Mouse (Mus musculus) ovary, postnatal 14 days (tissue): ENCODE data around the gene Ryr2.

Experiments
- DNase-seq: peaks from one replicate; pipeline ENCODE4 v3.0.0; 2022; ENCODE audit warnings: low spot score

Ryr2 gene

DNA sequence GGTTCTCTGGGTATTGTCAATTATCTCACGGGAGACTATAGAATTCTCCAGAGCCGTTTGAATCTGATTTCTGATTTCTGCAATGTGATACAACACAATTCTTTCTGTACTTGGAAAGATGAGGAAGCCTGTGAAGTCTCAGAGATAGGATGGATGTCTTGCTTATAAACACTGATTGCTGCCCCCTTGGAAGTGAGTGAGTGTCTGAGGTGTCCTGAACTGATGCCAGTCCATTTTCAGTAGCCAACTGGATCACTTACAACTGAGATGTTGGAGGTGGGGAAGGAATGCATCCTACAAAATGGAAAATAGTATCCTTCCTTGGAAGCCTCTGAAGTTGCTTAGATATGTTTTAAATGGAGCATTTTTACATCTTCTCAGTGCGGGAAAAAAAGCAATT, 564.2 kb downstream of the Ryr2 start:
- no peak for DNase-seq

DNA sequence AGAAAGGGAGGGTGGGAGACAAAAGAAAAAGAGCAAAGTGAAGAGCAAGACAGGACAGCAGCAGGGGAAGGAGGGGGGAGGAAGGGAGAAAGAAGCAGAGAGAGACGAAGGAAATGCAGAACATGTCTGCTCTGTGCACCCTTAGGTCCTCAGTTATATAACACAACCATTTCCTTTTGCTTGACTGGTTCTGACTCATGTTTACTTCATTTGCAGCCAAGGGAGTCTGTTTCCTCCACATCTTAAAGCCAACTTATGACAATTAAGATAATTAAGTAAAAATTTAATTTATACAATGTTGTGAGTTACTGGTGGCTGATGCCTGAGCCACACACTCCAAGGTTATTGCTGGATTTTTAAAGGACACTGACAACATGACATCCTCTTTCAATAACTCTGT, 569.9 kb downstream of the Ryr2 start:
- no peak for DNase-seq

DNA sequence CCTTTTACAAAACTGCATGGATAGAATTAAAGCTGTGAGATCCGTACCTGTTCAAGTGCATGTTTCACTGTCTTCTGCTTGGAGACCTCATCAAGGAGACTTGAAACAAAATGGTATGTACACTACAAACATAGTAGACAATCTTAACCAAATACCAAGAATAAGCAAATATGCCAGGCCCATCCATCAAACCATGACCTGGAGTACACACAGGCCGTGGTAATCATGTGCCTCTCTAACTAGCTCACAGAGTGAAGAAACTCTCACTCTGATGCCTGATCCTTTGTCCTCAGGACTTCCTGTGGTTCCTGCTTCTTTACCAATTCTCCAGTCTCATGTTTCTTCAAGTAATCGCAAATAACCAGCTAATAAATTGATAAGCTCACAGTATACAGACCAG, 570.9 kb downstream of the Ryr2 start:
- no peak for DNase-seq

GRCm38 (mm10) chr13:11533265-11533664, 573.5 kb downstream of the Ryr2 start:
- DNase-seq: no peak

DNA sequence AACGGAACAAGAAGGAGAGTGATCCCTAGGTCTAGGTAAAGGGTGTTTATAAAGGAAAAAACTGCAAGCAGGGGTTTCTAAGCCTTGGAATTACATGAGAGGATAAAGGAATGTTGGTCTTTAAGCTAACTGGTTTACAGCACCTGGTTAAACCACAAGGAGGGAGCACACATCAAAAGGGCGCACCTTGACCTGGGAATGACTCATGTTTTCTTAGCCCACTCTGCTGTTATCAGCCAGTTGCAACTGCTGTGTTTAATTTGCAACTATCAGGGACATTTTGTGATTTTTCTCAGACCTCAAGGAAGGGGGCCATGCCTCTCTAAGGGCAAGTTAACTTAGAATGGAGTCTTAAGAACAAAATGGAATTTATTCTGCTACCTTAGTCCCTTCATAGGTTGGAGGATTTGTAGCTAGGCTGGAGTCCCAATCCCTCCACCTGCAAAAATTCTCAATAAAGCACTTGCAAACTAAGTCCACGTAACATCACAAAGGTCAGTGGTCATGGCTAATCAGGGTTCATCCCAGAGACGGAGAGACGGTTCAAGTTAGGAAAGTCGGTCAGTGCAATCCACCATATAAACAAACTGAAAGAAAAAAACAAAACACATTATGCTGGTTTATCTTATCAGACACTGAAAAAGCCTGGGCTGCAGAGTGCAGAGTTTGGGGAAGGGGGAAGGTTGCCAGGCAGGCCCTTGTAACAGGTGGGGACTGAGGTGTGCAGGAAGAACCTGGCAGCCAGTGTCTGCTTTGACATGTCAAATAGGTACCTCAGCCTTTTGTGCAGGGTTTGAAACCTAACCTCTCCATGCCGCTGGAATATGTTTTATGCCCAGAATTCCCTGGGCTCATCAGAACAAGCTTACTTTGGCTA, 574.5 kb downstream of the Ryr2 start:
- DNase-seq: no peak

DNA sequence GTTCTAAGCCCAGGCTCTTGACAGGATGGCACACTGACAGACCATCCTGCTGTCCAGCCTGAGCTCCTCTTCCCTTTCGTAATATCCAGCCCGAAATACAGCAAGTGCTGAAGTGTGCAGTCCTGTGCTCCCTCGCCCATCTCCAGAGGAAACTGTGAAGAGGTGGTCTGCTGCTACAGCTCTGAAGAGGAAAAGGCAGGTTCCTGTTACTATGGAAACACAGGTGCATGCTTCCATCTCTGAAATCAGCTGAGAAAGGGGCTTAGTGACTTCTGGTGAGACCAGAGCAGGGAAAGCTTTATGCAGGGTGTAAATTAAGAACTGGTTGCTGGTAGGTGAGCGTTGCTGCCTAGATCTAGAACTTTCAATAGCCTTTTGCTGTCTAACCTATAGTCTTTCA, 583.1 kb downstream of the Ryr2 start:
- DNase-seq: no peak

DNA sequence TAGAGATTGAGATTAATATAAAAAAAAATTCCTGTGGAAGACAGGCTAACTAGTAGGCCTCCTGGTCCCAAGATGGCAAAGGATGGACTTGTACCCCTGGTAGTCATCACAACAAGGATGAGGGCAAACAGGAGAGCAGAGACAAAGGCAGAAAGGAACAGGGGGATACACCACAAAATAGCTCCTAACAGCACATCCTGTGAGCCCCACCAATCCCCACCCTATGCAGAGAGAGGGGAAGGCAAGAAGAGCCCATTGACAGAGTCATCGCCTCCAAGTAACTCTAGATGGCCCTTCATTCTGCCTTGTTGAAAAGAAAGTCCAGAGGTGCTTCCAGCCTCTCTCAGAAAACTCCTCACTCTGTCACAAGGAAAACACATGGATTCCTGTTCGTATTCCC, 586.0 kb downstream of the Ryr2 start:
- DNase-seq: no peak

DNA sequence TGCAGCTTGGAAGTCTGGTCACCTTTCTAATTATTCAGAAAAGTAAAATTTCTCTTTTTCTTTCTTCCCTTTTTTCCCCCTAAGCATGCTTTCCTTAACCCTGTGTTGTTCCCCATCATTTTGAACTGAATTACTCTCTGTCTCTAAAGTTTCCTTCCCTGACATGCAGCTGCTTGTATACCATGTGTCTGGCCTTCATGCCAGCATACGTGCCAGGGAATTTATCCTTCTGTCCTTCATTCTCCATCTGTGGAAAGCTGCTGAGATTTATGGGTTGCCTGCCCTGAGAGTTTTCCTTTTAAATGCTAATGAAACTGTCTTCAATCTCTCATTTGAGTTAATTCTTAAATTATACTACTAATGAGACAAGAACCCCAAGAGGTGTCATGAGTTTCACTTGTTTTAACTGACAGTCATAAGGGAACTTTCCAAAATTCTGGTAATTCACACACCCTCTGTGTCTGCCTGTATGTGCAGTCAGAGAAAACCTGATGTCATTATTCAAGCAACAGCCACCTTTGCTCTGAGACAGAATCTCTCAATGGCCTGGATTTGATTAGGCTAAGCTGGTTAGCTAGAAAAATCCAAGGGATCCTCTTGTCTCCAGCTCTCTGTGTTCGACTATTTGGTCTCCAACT, 595.1 kb downstream of the Ryr2 start:
- no peak for DNase-seq
